Mouse (Mus musculus): ENCODE data around the gene Tmed11. TPM values are rescaled to one million over a fixed set of nuclear protein-coding genes. Genes with fewer than 3 reads are reported as not detected.

The Tmed11 gene
- polyA plus RNA-seq (2014; fragmentation: Illumina TruSeq; extraction: RNeasy Lipid Tissue Mini Kit (QIAGEN cat#74804); ENCODE audit: low read depth, low replicate concordance), result not detected

DNA sequence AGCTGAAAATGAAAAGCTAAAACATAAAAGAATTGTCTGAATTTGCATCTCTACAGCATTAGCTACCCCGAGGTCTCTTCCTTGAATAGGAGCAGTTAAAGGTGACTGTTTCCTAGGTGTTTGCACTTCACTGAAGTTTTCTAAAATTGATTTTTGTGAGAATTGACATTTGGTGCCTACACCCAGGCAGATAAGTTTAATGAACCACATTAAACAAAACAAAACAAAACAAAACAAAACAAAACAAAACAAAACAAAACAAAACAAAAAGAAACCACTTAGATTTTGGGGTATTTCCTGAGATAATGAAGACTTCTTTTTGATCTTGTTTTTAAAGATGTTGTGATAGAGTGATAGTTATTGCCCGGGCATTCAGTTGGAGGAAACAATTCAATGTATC is at the start of gene Tmed11:
Tmed11 (minus strand) TSS at position 101 of the 400 bp plus-strand sequence.

GRCm38 (mm10) chr5:108808750-108809149 is 13.6 kb upstream of the Tmed11 start, which contains the start of gene Vmn2r8:
Gene Vmn2r8 (minus strand): TSS chr5:108808850.

GRCm38 (mm10) chr5:108774630-108775306 is 20.4 kb downstream of the Tmed11 start, which contains the start of gene Rnf212:
Gene Rnf212 (minus strand): TSS chr5:108774982.

Other genes starting within 250 kb of the Tmed11 start
- 0.67 TPM for gene Cplx1, start 245.3 kb downstream of the Tmed11 start, polyA plus RNA-seq (2014; fragmentation: Illumina TruSeq; extraction: RNeasy Lipid Tissue Mini Kit (QIAGEN cat#74804); ENCODE audit: low read depth, low replicate concordance)
- 66.0 TPM for gene Gak, start 165.6 kb downstream of the Tmed11 start, polyA plus RNA-seq (2014; fragmentation: Illumina TruSeq; extraction: RNeasy Lipid Tissue Mini Kit (QIAGEN cat#74804); ENCODE audit: low read depth, low replicate concordance)
- gene Tmem175, start 165.6 kb downstream of the Tmed11 start, polyA plus RNA-seq (2014; fragmentation: Illumina TruSeq; extraction: RNeasy Lipid Tissue Mini Kit (QIAGEN cat#74804); ENCODE audit: low read depth, low replicate concordance), result 34.5 TPM
- 23.0 TPM for gene Idua, start 135.0 kb downstream of the Tmed11 start, polyA plus RNA-seq (2014; fragmentation: Illumina TruSeq; extraction: RNeasy Lipid Tissue Mini Kit (QIAGEN cat#74804); ENCODE audit: low read depth, low replicate concordance)
- 12.9 TPM for gene Dgkq, start 125.7 kb downstream of the Tmed11 start, polyA plus RNA-seq (2014; fragmentation: Illumina TruSeq; extraction: RNeasy Lipid Tissue Mini Kit (QIAGEN cat#74804); ENCODE audit: low read depth, low replicate concordance)
- not detected for gene Slc26a1, start 119.8 kb downstream of the Tmed11 start, polyA plus RNA-seq (2014; fragmentation: Illumina TruSeq; extraction: RNeasy Lipid Tissue Mini Kit (QIAGEN cat#74804); ENCODE audit: low read depth, low replicate concordance)
- 87.8 TPM for gene Fgfrl1, start 103.0 kb downstream of the Tmed11 start, polyA plus RNA-seq (2014; fragmentation: Illumina TruSeq; extraction: RNeasy Lipid Tissue Mini Kit (QIAGEN cat#74804); ENCODE audit: low read depth, low replicate concordance)
- not detected for gene Rnf212, start 20.4 kb downstream of the Tmed11 start, polyA plus RNA-seq (2014; fragmentation: Illumina TruSeq; extraction: RNeasy Lipid Tissue Mini Kit (QIAGEN cat#74804); ENCODE audit: low read depth, low replicate concordance)
- not detected for gene Vmn2r8, start 13.5 kb upstream of the Tmed11 start, polyA plus RNA-seq (2014; fragmentation: Illumina TruSeq; extraction: RNeasy Lipid Tissue Mini Kit (QIAGEN cat#74804); ENCODE audit: low read depth, low replicate concordance)
- gene Vmn2r9, start 57.2 kb upstream of the Tmed11 start, polyA plus RNA-seq (2014; fragmentation: Illumina TruSeq; extraction: RNeasy Lipid Tissue Mini Kit (QIAGEN cat#74804); ENCODE audit: low read depth, low replicate concordance), result not detected
- not detected for gene Vmn2r10, start 211.2 kb upstream of the Tmed11 start, polyA plus RNA-seq (2014; fragmentation: Illumina TruSeq; extraction: RNeasy Lipid Tissue Mini Kit (QIAGEN cat#74804); ENCODE audit: low read depth, low replicate concordance)